Mouse (Mus musculus): ENCODE results near the gene Mtmr1.
A peak's percentile ranks its signal among the peaks of the same experiment; 100 is the strongest.

Mtmr1 gene

GRCm38 (mm10) chrX:71442916-71443315 lies 78.4 kb downstream of the Mtmr1 start:
- DNase-seq (ENCODE audit: low spot score in 2 of 2) = no peak

GRCm38 (mm10) chrX:71456078-71456737 lies 91.6 kb downstream of the Mtmr1 start:
- DNase-seq (ENCODE audit: low spot score in 2 of 2) = no peak

- peak; percentile 3 to 9 for DNase-seq (ENCODE audit: low spot score in 2 of 2)
These were observed 99.7 kb downstream of the Mtmr1 start for GRCm38 (mm10) chrX:71464138-71464826.

- DNase-seq (ENCODE audit: low spot score in 2 of 2) = no peak
These were observed 100.9 kb downstream of the Mtmr1 start for GRCm38 (mm10) chrX:71465417-71465816.

- no peak for DNase-seq (ENCODE audit: low spot score in 2 of 2)
These were observed 102.9 kb downstream of the Mtmr1 start for GRCm38 (mm10) chrX:71467491-71467890.
